Mouse (Mus musculus): ENCODE data around the gene Gm28729. TPM values are rescaled to one million over a fixed set of nuclear protein-coding genes. Genes with fewer than 3 reads are reported as not detected.

Gm28729 gene
- polyA plus RNA-seq, 1 experiment from 2014 or later: not detected

DNA sequence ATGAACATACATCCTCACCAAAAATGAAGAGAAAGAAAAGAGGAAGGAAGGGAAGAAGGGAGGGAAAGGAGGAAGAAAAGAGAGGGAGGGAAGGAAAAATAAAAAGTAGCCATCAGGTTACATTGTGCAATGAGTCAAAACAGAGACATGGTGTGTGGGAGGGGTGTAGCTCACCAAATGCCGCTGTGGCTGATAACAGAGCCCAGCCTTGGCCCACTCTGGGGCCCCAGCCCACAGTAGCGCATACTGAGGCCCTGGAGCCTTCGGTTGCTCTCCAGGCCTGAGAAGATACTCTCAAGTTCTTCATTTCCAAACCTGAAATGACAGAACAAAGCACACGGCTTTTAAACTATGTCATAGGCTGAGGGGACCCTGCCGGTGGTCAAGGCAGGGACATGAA, 10.8 kb downstream of the Gm28729 start:
- no peak for ATAC-seq (replicated peaks; ENCODE audit: insufficient number of reproducible peaks, low FRiP score, low TSS enrichment)
- Histone ChIP-seq H3K9ac (ENCODE audit: low read depth, low read length) (no peak overlapping the region), H3K36me3 (ENCODE audit: control insufficient read depth, insufficient read depth, low read length) (no peaks in the 10 kb centered on the region), H3K27me3 (ENCODE audit: control insufficient read depth, insufficient read depth, low read length) (no peaks in the 10 kb centered on the region), H3K4me1 (ENCODE audit: control insufficient read depth, insufficient read depth, low read length) (no peaks in the 10 kb centered on the region), H3K9me3 (replicated peaks; ENCODE audit: control insufficient read depth, low read length) (no peaks in the 10 kb centered on the region), H3K4me2 (no peak overlapping the region), H3K27ac (ENCODE audit: low read depth, low read length) (no peak overlapping the region), H3K4me3 (ENCODE audit: low read depth, low read length) (no peak overlapping the region)
- 51% methylated on average over 5 of the region's 5 CpGs for WGBS (ENCODE audit: insufficient replicate concordance)

DNA sequence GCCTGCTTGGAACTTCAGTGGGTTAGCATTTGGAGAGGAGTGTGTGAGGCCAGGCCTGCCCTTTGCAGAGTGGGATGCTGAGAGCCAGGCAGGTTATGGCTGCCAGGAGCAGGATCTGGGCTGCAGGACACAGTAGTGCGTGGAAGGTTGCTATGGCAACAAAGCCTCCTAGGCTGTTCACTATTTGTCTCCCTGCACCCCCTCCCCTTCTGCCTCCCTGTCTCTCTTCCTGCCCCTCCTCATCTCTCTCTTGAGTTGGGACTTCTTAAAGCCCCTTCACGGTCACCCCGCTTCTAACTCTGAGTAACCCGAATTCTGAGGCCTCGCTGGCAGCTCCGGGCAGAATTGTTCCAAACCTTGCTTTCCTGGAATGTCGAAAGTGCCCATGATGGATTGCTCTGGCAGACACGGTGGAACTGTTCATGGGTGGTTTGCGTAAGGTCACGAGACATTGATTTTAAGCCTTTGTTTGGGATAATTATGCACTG, 19.0 kb downstream of the Gm28729 start:
- Histone ChIP-seq H3K36me3 (ENCODE audit: control insufficient read depth, insufficient read depth, low read length) (no peaks in the 10 kb centered on the region), H3K27me3 (ENCODE audit: control insufficient read depth, insufficient read depth, low read length) (no peaks in the 10 kb centered on the region), H3K27ac (ENCODE audit: low read depth, low read length) (no peak overlapping the region), H3K4me3 (ENCODE audit: low read depth, low read length) (no peak overlapping the region), H3K9ac (ENCODE audit: low read depth, low read length) (no peak overlapping the region), H3K4me2 (no peak overlapping the region), H3K4me1 (ENCODE audit: control insufficient read depth, insufficient read depth, low read length) (no peaks in the 10 kb centered on the region), H3K9me3 (replicated peaks; ENCODE audit: control insufficient read depth, low read length) (no peaks in the 10 kb centered on the region)
- 56% methylated on average over 10 of the region's 10 CpGs for whole genome bisulfite sequencing (ENCODE audit: insufficient replicate concordance)
- ATAC-seq (replicated peaks; ENCODE audit: insufficient number of reproducible peaks, low FRiP score, low TSS enrichment): no peak

DNA sequence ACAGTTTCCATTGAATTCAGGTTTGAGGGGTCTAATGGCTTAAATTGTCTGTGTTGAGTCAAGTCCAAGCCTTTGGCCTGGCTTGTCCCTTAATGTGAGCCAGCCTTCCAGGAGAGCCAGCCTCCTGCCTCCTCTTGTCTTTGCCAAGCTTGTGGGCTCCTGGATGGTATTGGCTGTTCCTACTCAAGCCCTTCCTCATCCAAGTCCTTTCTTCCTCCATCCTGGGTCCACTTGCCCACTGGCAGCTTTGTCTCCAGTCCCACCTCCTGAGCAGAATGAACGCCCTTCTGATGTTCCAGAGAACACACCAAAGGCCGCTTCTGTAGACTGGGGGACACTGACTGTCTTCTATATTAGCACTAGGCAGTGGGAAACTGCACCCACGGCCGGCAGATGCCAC, 19.9 kb downstream of the Gm28729 start:
- Histone ChIP-seq H3K4me2 (no peak overlapping the region), H3K27ac (ENCODE audit: low read depth, low read length) (no peak overlapping the region), H3K4me3 (ENCODE audit: low read depth, low read length) (no peak overlapping the region), H3K9ac (ENCODE audit: low read depth, low read length) (no peak overlapping the region), H3K4me1 (ENCODE audit: control insufficient read depth, insufficient read depth, low read length) (no peaks in the 10 kb centered on the region), H3K27me3 (ENCODE audit: control insufficient read depth, insufficient read depth, low read length) (no peaks in the 10 kb centered on the region), H3K36me3 (ENCODE audit: control insufficient read depth, insufficient read depth, low read length) (no peaks in the 10 kb centered on the region), H3K9me3 (replicated peaks; ENCODE audit: control insufficient read depth, low read length) (no peaks in the 10 kb centered on the region)
- no peak for ATAC-seq (replicated peaks; ENCODE audit: insufficient number of reproducible peaks, low FRiP score, low TSS enrichment)
- WGBS (ENCODE audit: insufficient replicate concordance): 84% methylated on average over 4 of the region's 4 CpGs

DNA sequence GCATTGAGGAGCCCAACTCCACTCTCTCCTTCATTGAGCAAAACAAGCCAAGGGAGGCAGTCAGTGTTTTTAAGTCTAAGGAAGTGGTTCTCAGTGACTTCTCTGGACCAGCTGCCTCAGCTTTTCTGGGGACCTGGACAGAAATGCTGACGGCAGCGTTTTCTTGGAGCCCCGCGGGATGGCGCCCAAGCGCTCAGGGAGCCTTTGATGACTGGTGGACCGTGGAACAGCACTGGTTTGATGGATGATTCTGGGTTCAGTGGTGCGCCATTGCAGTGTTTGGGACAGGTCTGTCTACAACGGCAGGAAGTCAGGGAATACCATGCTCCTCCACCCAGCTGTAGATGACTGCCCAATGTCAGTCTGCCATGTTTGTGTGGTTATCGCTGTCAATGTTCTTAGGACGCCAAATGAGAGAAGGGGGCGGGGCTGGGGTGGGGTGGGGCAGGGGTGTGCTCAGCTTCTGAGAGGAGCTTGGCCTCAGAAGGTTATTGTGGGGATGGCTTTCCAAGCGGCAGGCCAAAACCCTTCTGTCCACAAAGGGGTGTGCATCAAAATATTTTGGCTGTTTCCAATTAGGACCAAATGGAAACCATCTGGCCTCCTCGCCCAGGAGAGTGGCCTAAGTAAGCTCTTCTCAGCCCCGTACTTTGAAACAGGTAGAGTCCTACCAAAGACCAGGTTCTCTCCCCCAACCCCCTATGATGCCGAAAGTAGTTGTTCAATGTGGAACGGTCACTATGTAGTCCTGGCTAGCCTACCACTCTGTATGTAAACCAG, 20.8 kb downstream of the Gm28729 start:
- Histone ChIP-seq H3K9me3 (replicated peaks; ENCODE audit: control insufficient read depth, low read length) (no peaks in the 10 kb centered on the region), H3K4me1 (ENCODE audit: control insufficient read depth, insufficient read depth, low read length) (no peaks in the 10 kb centered on the region), H3K4me3 (ENCODE audit: low read depth, low read length) (no peak overlapping the region), H3K9ac (ENCODE audit: low read depth, low read length) (no peak overlapping the region), H3K36me3 (ENCODE audit: control insufficient read depth, insufficient read depth, low read length) (no peaks in the 10 kb centered on the region), H3K4me2 (no peak overlapping the region), H3K27me3 (ENCODE audit: control insufficient read depth, insufficient read depth, low read length) (no peaks in the 10 kb centered on the region), H3K27ac (ENCODE audit: low read depth, low read length) (no peak overlapping the region)
- no peak for ATAC-seq (replicated peaks; ENCODE audit: insufficient number of reproducible peaks, low FRiP score, low TSS enrichment)
- WGBS (ENCODE audit: insufficient replicate concordance): 81% methylated on average over 17 of the region's 17 CpGs

DNA sequence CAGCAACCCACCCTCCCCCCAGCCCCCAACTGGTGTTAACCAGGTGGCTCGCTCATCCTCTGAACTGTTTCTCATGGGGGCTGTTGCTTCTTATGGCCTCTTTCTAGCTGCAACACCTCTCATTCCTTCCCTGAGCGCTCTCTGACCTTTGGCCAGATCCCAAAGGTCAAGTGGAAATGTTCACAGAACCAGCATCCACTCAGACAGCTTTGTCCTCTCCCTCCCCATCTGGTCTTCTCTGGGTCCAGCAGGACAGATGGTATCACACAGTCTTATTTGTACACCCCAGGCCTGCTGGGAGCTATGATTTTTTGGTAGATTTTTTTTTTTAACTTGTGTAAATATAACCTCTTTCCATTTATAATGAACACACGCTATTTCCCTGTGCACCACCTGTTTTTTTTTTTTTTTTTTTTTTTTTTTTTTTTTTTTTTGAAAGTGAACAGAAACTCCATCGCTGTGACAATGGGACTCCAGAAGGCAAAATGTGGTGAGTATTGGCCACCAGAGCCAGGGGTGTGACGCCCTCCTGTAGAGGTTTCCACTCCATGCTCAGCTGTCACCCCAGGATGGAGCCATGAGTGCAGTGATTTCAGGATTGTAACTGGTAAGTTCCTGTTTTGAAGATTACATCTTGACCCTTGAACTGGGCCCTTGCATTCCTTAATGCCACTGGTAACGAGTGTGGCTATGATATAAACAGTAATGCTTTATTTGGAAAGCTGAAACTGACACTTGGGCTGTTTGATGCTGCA, 22.0 kb downstream of the Gm28729 start:
- H3K4me2 ChIP-seq: no peak overlapping the region

DNA sequence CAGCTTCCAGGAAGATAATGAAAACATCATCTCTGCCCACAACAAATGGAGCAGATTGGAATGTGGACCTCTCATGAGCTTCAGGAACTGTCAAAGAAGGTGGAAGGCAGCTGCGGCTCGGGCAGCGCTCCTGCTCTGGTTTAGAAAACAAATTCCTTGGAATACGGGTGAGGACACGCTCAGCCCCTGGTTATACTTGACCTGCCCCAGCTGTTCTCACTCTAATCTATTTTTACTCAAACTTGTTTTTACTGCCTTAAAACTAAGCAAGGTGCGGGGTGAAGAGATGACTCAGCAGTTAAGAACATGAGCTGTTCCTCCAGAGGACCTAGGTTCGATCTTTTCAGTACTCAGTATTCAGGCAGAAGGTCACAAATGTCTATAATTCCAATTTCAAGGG, 23.8 kb downstream of the Gm28729 start:
- Histone ChIP-seq H3K36me3 (ENCODE audit: control insufficient read depth, insufficient read depth, low read length) (no peaks in the 10 kb centered on the region), H3K27ac (ENCODE audit: low read depth, low read length) (no peak overlapping the region), H3K4me1 (ENCODE audit: control insufficient read depth, insufficient read depth, low read length) (no peaks in the 10 kb centered on the region), H3K27me3 (ENCODE audit: control insufficient read depth, insufficient read depth, low read length) (no peaks in the 10 kb centered on the region), H3K9ac (ENCODE audit: low read depth, low read length) (no peak overlapping the region), H3K4me2 (no peak overlapping the region), H3K4me3 (ENCODE audit: low read depth, low read length) (no peak overlapping the region), H3K9me3 (replicated peaks; ENCODE audit: control insufficient read depth, low read length) (no peaks in the 10 kb centered on the region)
- ATAC-seq (replicated peaks; ENCODE audit: insufficient number of reproducible peaks, low FRiP score, low TSS enrichment): no peak
- WGBS (ENCODE audit: insufficient replicate concordance): 51% methylated on average over 7 of the region's 7 CpGs

More for the DNA sequence above, 22.0 kb downstream of the Gm28729 start:
- Histone ChIP-seq H3K9ac (ENCODE audit: low read depth, low read length) (no peak overlapping the region), H3K9me3 (replicated peaks; ENCODE audit: control insufficient read depth, low read length) (no peaks in the 10 kb centered on the region), H3K4me1 (ENCODE audit: control insufficient read depth, insufficient read depth, low read length) (no peaks in the 10 kb centered on the region), H3K27ac (ENCODE audit: low read depth, low read length) (no peak overlapping the region), H3K4me3 (ENCODE audit: low read depth, low read length) (no peak overlapping the region), H3K27me3 (ENCODE audit: control insufficient read depth, insufficient read depth, low read length) (no peaks in the 10 kb centered on the region), H3K36me3 (ENCODE audit: control insufficient read depth, insufficient read depth, low read length) (no peaks in the 10 kb centered on the region)
- no peak for ATAC-seq (replicated peaks; ENCODE audit: insufficient number of reproducible peaks, low FRiP score, low TSS enrichment)
- WGBS (ENCODE audit: insufficient replicate concordance): 71% methylated on average over 6 of the region's 6 CpGs

DNA sequence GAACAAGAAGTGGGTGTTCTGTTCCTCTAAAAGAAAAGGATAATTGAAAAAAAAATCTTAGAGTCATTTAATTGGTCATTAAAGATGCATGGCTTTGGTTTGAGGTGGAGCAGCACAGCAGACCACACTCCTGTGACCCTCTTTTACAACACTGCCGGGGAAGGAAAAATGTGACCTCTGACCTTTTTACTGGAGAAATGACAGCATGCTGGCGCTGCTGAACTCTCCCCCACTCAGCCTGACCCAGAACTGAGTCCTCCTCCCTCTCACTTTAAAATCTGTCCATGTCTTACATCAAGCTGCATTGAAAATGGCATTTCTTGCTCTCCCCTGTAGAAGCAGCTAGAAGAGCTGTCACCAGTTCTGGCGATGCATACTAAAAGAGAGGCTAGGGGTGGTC, 31.9 kb downstream of the Gm28729 start:
- Histone ChIP-seq H3K27me3 (ENCODE audit: control insufficient read depth, insufficient read depth, low read length) (no peaks in the 10 kb centered on the region), H3K9ac (ENCODE audit: low read depth, low read length) (0 out of 2 replicates have a peak overlapping the region, but pooled peaks have one; percentile 6), H3K27ac (ENCODE audit: low read depth, low read length) (no peak overlapping the region), H3K4me3 (ENCODE audit: low read depth, low read length) (no peak overlapping the region), H3K4me2 (no peak overlapping the region), H3K4me1 (ENCODE audit: control insufficient read depth, insufficient read depth, low read length) (peaks cover 4% of the 10 kb centered on the region; the same call in 1 of the 2 replicates), H3K36me3 (ENCODE audit: control insufficient read depth, insufficient read depth, low read length) (no peaks in the 10 kb centered on the region), H3K9me3 (replicated peaks; ENCODE audit: control insufficient read depth, low read length) (no peaks in the 10 kb centered on the region)
- ATAC-seq (replicated peaks; ENCODE audit: insufficient number of reproducible peaks, low FRiP score, low TSS enrichment): no peak
- WGBS (ENCODE audit: insufficient replicate concordance): 23% methylated on average over 3 of the region's 3 CpGs

DNA sequence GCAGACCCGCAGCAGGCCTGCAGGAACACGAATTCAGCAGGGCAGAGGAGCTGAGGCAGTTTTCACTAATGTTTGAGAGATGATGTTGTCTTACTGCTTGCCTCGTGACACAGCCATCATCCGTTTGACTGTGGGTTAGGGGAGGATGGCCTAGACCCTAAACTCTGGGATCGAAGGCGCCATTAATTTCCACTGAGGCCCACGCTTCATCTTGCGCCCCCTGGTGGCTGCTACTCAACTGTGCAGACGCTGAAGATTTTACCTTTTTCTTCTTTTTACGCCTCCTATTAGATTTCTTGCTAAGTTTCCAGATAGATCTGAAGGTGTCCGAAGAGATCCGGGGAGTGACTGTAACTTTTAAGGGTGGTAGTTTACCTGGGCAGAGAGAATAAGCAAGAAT, 33.3 kb downstream of the Gm28729 start:
- no peaks in the 10 kb centered on the region for H3K9me3 ChIP-seq (replicated peaks; ENCODE audit: control insufficient read depth, low read length)
- peaks cover 4% of the 10 kb centered on the region; the same call in 1 of the 2 replicates for H3K4me1 ChIP-seq (ENCODE audit: control insufficient read depth, insufficient read depth, low read length)
- H3K27me3 ChIP-seq (ENCODE audit: control insufficient read depth, insufficient read depth, low read length): no peaks in the 10 kb centered on the region
- H3K36me3 ChIP-seq (ENCODE audit: control insufficient read depth, insufficient read depth, low read length): no peaks in the 10 kb centered on the region
- H3K27ac ChIP-seq (ENCODE audit: low read depth, low read length): no peak overlapping the region
- H3K9ac ChIP-seq (ENCODE audit: low read depth, low read length): no peak overlapping the region
- no peak for ATAC-seq (replicated peaks; ENCODE audit: insufficient number of reproducible peaks, low FRiP score, low TSS enrichment)
- H3K4me3 ChIP-seq (ENCODE audit: low read depth, low read length): no peak overlapping the region
- WGBS (ENCODE audit: insufficient replicate concordance): 35% methylated on average over 12 of the region's 12 CpGs
- no peak overlapping the region for H3K4me2 ChIP-seq

All from heart, embryonic 11.5 days (tissue).